In the genomic region with DNA sequence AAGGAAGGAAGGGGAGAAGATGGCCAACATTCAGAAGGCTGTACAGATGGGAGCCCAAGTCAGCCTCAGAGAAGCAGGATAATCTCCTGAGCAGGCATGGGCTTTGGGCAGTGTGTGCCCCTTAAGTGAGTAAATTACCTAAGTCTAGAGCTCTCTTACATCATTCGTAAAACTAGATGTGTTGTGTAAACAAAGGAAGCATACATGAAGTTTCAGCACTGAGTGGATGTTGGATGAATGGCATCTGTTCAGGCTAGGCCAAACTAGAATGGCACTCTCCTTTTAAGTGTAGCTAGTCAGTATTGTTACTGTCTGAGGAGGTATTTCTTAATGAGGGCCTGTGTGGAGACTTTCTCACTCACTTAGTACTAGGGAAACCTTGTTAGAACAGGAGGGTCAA, we compare ENCODE assay signal across 36 mouse cellular contexts.
"Had no signal": no experiment of that assay in that cellular context is flagged by ENCODE, and none has a peak within 500 bp of the region (broad histone marks: within the 10 kb centered on the region; RNA-seq: fewer than 3 reads in every experiment).

No protein-coding gene starts in this region.

- H3K36me3 ChIP-seq: heart, embryonic 10.5 days; heart, embryonic 12.5 days; heart, embryonic 13.5 days; heart, embryonic 15.5 days; hindbrain, embryonic 10.5 days; hindbrain, embryonic 12.5 days; hindbrain, embryonic 13.5 days; hindbrain, embryonic 15.5 days; intestine, embryonic 15.5 days; kidney, embryonic 15.5 days had no signal

- DNase-seq: heart, adult 18-20 months; heart, adult 2 months; heart, postnatal 10 days; heart, postnatal 14 days; heart, postnatal 36 days; heart, postnatal 4 days; kidney, adult 11 months; kidney, adult 18-20 months; kidney, adult 2 months; kidney, adult 8-10 months; kidney, adult 9 months; kidney, postnatal 10 days; kidney, postnatal 14 days; kidney, postnatal 25 days; kidney, postnatal 36 days; kidney, postnatal 4 days; layer of hippocampus, adult 9-11 months had no signal

- H3K27me3 ChIP-seq: heart, embryonic 12.5 days; heart, embryonic 13.5 days; heart, embryonic 15.5 days; hindbrain, embryonic 12.5 days; hindbrain, embryonic 13.5 days; hindbrain, embryonic 15.5 days; intestine, embryonic 15.5 days; kidney, embryonic 15.5 days had no signal

- H3K4me2 ChIP-seq: heart, embryonic 11.5 days; heart, embryonic 12.5 days; heart, embryonic 13.5 days; heart, embryonic 15.5 days; hindbrain, embryonic 12.5 days; hindbrain, embryonic 13.5 days; hindbrain, embryonic 14.5 days; hindbrain, embryonic 15.5 days; intestine, embryonic 15.5 days; kidney, embryonic 15.5 days had no signal

- H3K9ac ChIP-seq: heart, embryonic 12.5 days; heart, embryonic 13.5 days; heart, embryonic 15.5 days; hindbrain, embryonic 12.5 days; hindbrain, embryonic 13.5 days; hindbrain, embryonic 14.5 days; hindbrain, embryonic 15.5 days; intestine, embryonic 15.5 days; kidney, embryonic 15.5 days had no signal

- H3K4me3 ChIP-seq: heart, adult 2 months; heart, embryonic 10.5 days; heart, embryonic 12.5 days; heart, embryonic 13.5 days; heart, embryonic 15.5 days; hindbrain, embryonic 10.5 days; hindbrain, embryonic 12.5 days; hindbrain, embryonic 13.5 days; hindbrain, embryonic 15.5 days; intestine, embryonic 15.5 days; kidney, embryonic 15.5 days; layer of hippocampus, adult 2 months had no signal

- H3K27ac ChIP-seq: heart, adult 2 months; heart, embryonic 10.5 days; heart, embryonic 13.5 days; heart, embryonic 15.5 days; hindbrain, embryonic 10.5 days; hindbrain, embryonic 12.5 days; hindbrain, embryonic 13.5 days; hindbrain, embryonic 14.5 days; hindbrain, embryonic 15.5 days; hindbrain, postnatal 0 days; intestine, embryonic 15.5 days; kidney, embryonic 15.5 days; kidney, postnatal 0 days; layer of hippocampus, adult 2 months had no signal

- H3K4me1 ChIP-seq: heart, embryonic 10.5 days; heart, embryonic 12.5 days; heart, embryonic 13.5 days; heart, embryonic 15.5 days; hindbrain, embryonic 12.5 days; hindbrain, embryonic 15.5 days; intestine, embryonic 15.5 days; kidney, embryonic 15.5 days had no signal

- H3K9me3 ChIP-seq: heart, embryonic 10.5 days; heart, embryonic 12.5 days; heart, embryonic 13.5 days; heart, embryonic 15.5 days; hindbrain, embryonic 10.5 days; hindbrain, embryonic 12.5 days; hindbrain, embryonic 13.5 days; hindbrain, embryonic 15.5 days; intestine, embryonic 15.5 days; kidney, embryonic 15.5 days had no signal

- ATAC-seq: hindbrain, embryonic 16.5 days; hindbrain, postnatal 0 days; inflammation-experienced regulatory T-cells, adult 6 months; intestine, embryonic 15.5 days; intestine, embryonic 16.5 days; intestine, postnatal 0 days had no signal
